Mouse (Mus musculus) gastrocnemius, postnatal 25 days (tissue): ENCODE measurements around the gene Atf6. TPM values are rescaled to one million over a fixed set of nuclear protein-coding genes. Genes with fewer than 3 reads are reported as not detected.

Experiments used
- DNase-seq: peaks from one replicate; pipeline ENCODE4 v3.0.0; 2022
- total RNA-seq, 2 experiments: library from RNA; stranded (reverse); gene quantifications; 1 replicate in 1 of 2; 2 replicates in 1 of 2; pipeline ENCODE4 v1.2.3; 2021

Gene Atf6
- total RNA-seq, 2 experiments from 2014 or later: 16.8 to 16.9 TPM

GRCm38 (mm10) chr1:170704911-170705594, 162.5 kb downstream of the Atf6 start:
- no peak for DNase-seq

GRCm38 (mm10) chr1:170704103-170704502, 163.5 kb downstream of the Atf6 start:
- no peak for DNase-seq

- no peak for DNase-seq
Observed at GRCm38 (mm10) chr1:170702958-170703357, 164.6 kb downstream of the Atf6 start.

- no peak for DNase-seq
Observed at GRCm38 (mm10) chr1:170702263-170702662, 165.3 kb downstream of the Atf6 start.

- no peak for DNase-seq
Observed at GRCm38 (mm10) chr1:170701582-170701981, 166.0 kb downstream of the Atf6 start.

- no peak for DNase-seq
Observed at GRCm38 (mm10) chr1:170701178-170701577, 166.4 kb downstream of the Atf6 start.

GRCm38 (mm10) chr1:170700496-170701027, 167.0 kb downstream of the Atf6 start:
- no peak for DNase-seq

GRCm38 (mm10) chr1:170699553-170699952, 168.0 kb downstream of the Atf6 start:
- peak; percentile 24 for DNase-seq

GRCm38 (mm10) chr1:170698771-170699170, 168.8 kb downstream of the Atf6 start:
- DNase-seq: no peak

GRCm38 (mm10) chr1:170697771-170698356, 169.7 kb downstream of the Atf6 start:
- no peak for DNase-seq

- DNase-seq: no peak
Observed at GRCm38 (mm10) chr1:170696996-170697395, 170.6 kb downstream of the Atf6 start.

GRCm38 (mm10) chr1:170695326-170695725, 172.2 kb downstream of the Atf6 start:
- no peak for DNase-seq

GRCm38 (mm10) chr1:170694821-170695291, 172.7 kb downstream of the Atf6 start:
- DNase-seq: peak; percentile 84

GRCm38 (mm10) chr1:170691301-170691700, 176.3 kb downstream of the Atf6 start:
- DNase-seq: no peak

GRCm38 (mm10) chr1:170689773-170690172, 177.8 kb downstream of the Atf6 start:
- DNase-seq: no peak

- no peak for DNase-seq
Observed at GRCm38 (mm10) chr1:170683863-170684262, 183.7 kb downstream of the Atf6 start.

- no peak for DNase-seq
Observed at GRCm38 (mm10) chr1:170679624-170680023, 187.9 kb downstream of the Atf6 start.

GRCm38 (mm10) chr1:170678861-170679260, 188.7 kb downstream of the Atf6 start:
- DNase-seq: no peak

GRCm38 (mm10) chr1:170677681-170678080, 189.9 kb downstream of the Atf6 start:
- peak; percentile 26 for DNase-seq

GRCm38 (mm10) chr1:170674184-170674775, 193.3 kb downstream of the Atf6 start:
- DNase-seq: peak; percentile 59

- peak; percentile 21 for DNase-seq
Observed at GRCm38 (mm10) chr1:170665200-170665599, 202.4 kb downstream of the Atf6 start.

- DNase-seq: peak; percentile 26
Observed at GRCm38 (mm10) chr1:170664620-170665185, 202.9 kb downstream of the Atf6 start.

GRCm38 (mm10) chr1:170659260-170659659, 208.3 kb downstream of the Atf6 start:
- no peak for DNase-seq
